In genomic region chr2:180025135-180025860, GRCm38 (mm10) we compare ENCODE assay signal across 8 mouse cellular contexts. TPM values are rescaled to one million over a fixed set of nuclear protein-coding genes. Genes with fewer than 3 reads are reported as not detected.
A peak's percentile ranks its signal among the peaks of the same experiment; 100 is the strongest.
DNase-seq lines count a peak whose midpoint lies in the region; ATAC-seq and TF ChIP-seq lines count a peak whose summit lies in the region.

No protein-coding gene starts in this region.

- no peak for TF ChIP-seq CTCF in left cerebral cortex, adult 2 months (IDR thresholded peaks at IDR 0.05)

- H3K36me3 ChIP-seq in embryonic facial prominence, embryonic 15.5 days = peaks cover 24% of the 10 kb centered on the region
- peaks cover 30% of the 10 kb centered on the region for H3K36me3 ChIP-seq in hindbrain, embryonic 13.5 days
- peaks cover 10% of the 10 kb centered on the region for H3K36me3 ChIP-seq in liver, embryonic 11.5 days (ENCODE audit: control insufficient read depth, insufficient read depth, low read length)

- peaks cover 33% of the 10 kb centered on the region for H3K4me1 ChIP-seq in embryonic facial prominence, embryonic 15.5 days
- H3K4me1 ChIP-seq in hindbrain, embryonic 13.5 days (replicated peaks) = peaks cover 50% of the 10 kb centered on the region
- H3K4me1 ChIP-seq in liver, embryonic 11.5 days (replicated peaks; ENCODE audit: control insufficient read depth, insufficient read depth, low read length) = peaks cover 23% of the 10 kb centered on the region

- H3K27ac ChIP-seq in left cerebral cortex, adult 2 months = peak overlapping the region; percentile 92
- H3K27ac ChIP-seq in embryonic facial prominence, embryonic 15.5 days (replicated peaks) = peak overlapping the region; percentile 91
- H3K27ac ChIP-seq in hindbrain, embryonic 13.5 days = peak overlapping the region; percentile 98
- peak overlapping the region; percentile 93 for H3K27ac ChIP-seq in liver, embryonic 11.5 days (ENCODE audit: low read depth, low read length)

- H3K27me3 ChIP-seq in embryonic facial prominence, embryonic 15.5 days = peaks cover 15% of the 10 kb centered on the region
- peaks cover 31% of the 10 kb centered on the region for H3K27me3 ChIP-seq in hindbrain, embryonic 13.5 days
- peaks cover 14% of the 10 kb centered on the region; the same call in 1 of the 2 replicates for H3K27me3 ChIP-seq in liver, embryonic 11.5 days (replicated peaks; ENCODE audit: control insufficient read depth, insufficient read depth, low read length)

- H3K4me3 ChIP-seq in left cerebral cortex, adult 2 months = peak overlapping the region; percentile 88
- H3K4me3 ChIP-seq in embryonic facial prominence, embryonic 15.5 days (replicated peaks) = peak overlapping the region; percentile 95
- peak overlapping the region; percentile 99 for H3K4me3 ChIP-seq in hindbrain, embryonic 13.5 days
- H3K4me3 ChIP-seq in liver, embryonic 11.5 days (ENCODE audit: low read depth, low read length) = peak overlapping the region; percentile 86

- ATAC-seq in embryonic facial prominence, embryonic 15.5 days (ENCODE audit: insufficient number of reproducible peaks, low FRiP score, low TSS enrichment, low read depth) = peak; percentile 0; the same call in 1 of the 2 replicates
- ATAC-seq in hindbrain, embryonic 13.5 days (ENCODE audit: low FRiP score) = no peak; the same call in 1 of the 2 replicates
- peak; percentile 55 for ATAC-seq in liver, embryonic 11.5 days (replicated peaks; ENCODE audit: low FRiP score)

- peak; percentile 54 to 61 for DNase-seq in left cerebral cortex, adult 2 months (ENCODE audit: extremely low spot score in 1 of 2, low spot score in 2 of 2)
- DNase-seq in left cerebral cortex, adult 11 months (ENCODE audit: low spot score) = no peak
- peak; percentile 73 for DNase-seq in adrenal gland, adult 2 months
- DNase-seq in liver, embryonic 11.5 days (ENCODE audit: low spot score) = peak; percentile 67
- DNase-seq in naive thymus-derived CD4-positive, alpha-beta T cell, adult 2 months (ENCODE audit: low read depth) = peak; percentile 53
- peak; percentile 71 to 80 for DNase-seq in thymus, postnatal 36 days

- under 1% methylated on average over 83 of the region's 84 CpGs for WGBS in embryonic facial prominence, embryonic 15.5 days
- under 1% methylated on average over 63 of the region's 84 CpGs for WGBS in hindbrain, embryonic 13.5 days
- under 1% methylated on average over 82 of the region's 84 CpGs for WGBS in liver, embryonic 11.5 days

- H3K9ac ChIP-seq in embryonic facial prominence, embryonic 15.5 days = peak overlapping the region; percentile 89
- peak overlapping the region; percentile 99 for H3K9ac ChIP-seq in hindbrain, embryonic 13.5 days
- H3K9ac ChIP-seq in liver, embryonic 11.5 days (ENCODE audit: low read depth, low read length) = peak overlapping the region; percentile 92

- no peaks in the 10 kb centered on the region for H3K9me3 ChIP-seq in embryonic facial prominence, embryonic 15.5 days (replicated peaks)
- no peaks in the 10 kb centered on the region for H3K9me3 ChIP-seq in hindbrain, embryonic 13.5 days
- H3K9me3 ChIP-seq in liver, embryonic 11.5 days (ENCODE audit: control insufficient read depth, low read length) = no peaks in the 10 kb centered on the region

- H3K4me2 ChIP-seq in embryonic facial prominence, embryonic 15.5 days (replicated peaks) = peak overlapping the region; percentile 76
- H3K4me2 ChIP-seq in hindbrain, embryonic 13.5 days = peak overlapping the region; percentile 80
- H3K4me2 ChIP-seq in liver, embryonic 11.5 days = peak overlapping the region; percentile 98

- intact Hi-C loops in left cerebral cortex, adult 2 months (cut with DNase I) = loop anchor here (5.0 kb wide), 1 partner anchor 108 kb away; no protein-coding TSS in a partner anchor

RNA-seq across cellular contexts. Expression of gene Lsm14b, which starts 0.5 kb away (rescaled TPM):
- 100 to 1,000 TPM; 101 to 105 TPM for total RNA-seq in left cerebral cortex, adult 2 months (2021)
- 10 to 100 TPM; 38.6 to 47.0 TPM for total RNA-seq in adrenal gland, adult 2 months (2021)
- 26.2 and 27.3 TPM in 2 replicates for polyA plus RNA-seq in adrenal gland, adult 2 months (2012; rRNA removed)
- polyA plus RNA-seq in embryonic facial prominence, embryonic 15.5 days (2015; fragmentation: Nextera tagmentation; extraction: Ambion mirVana) = 8.9 and 9.1 TPM in 2 replicates
- 22.5 and 23.4 TPM in 2 replicates for polyA plus RNA-seq in hindbrain, embryonic 13.5 days (2015; fragmentation: Nextera tagmentation; extraction: Ambion mirVana)
- polyA plus RNA-seq in liver, embryonic 11.5 days (2014; fragmentation: Nextera tagmentation; extraction: Ambion mirVana) = 2.7 and 3.0 TPM in 2 replicates

RNA-seq across cellular contexts. Expression of gene Psma7, which starts 16.9 kb away (rescaled TPM):
- 100 to 1,000 TPM; 162 TPM for total RNA-seq in left cerebral cortex, adult 2 months (2021)
- total RNA-seq in adrenal gland, adult 2 months (2021) = 100 to 1,000 TPM; 212 to 248 TPM
- polyA plus RNA-seq in adrenal gland, adult 2 months (2012; rRNA removed) = 91.7 and 121 TPM in 2 replicates
- polyA plus RNA-seq in embryonic facial prominence, embryonic 15.5 days (2015; fragmentation: Nextera tagmentation; extraction: Ambion mirVana) = 472 and 518 TPM in 2 replicates
- polyA plus RNA-seq in hindbrain, embryonic 13.5 days (2015; fragmentation: Nextera tagmentation; extraction: Ambion mirVana) = 665 and 670 TPM in 2 replicates
- polyA plus RNA-seq in liver, embryonic 11.5 days (2014; fragmentation: Nextera tagmentation; extraction: Ambion mirVana) = 710 and 721 TPM in 2 replicates

RNA-seq across cellular contexts. Expression of gene Ss18l1, which starts 17.0 kb away (rescaled TPM):
- 10 to 100 TPM; 38.8 to 40.5 TPM for total RNA-seq in left cerebral cortex, adult 2 months (2021)
- 10 to 100 TPM in 1 of 2 experiments, 1 to 10 TPM in 1; 6.7 to 11.8 TPM for total RNA-seq in adrenal gland, adult 2 months (2021)
- polyA plus RNA-seq in adrenal gland, adult 2 months (2012; rRNA removed) = 14.2 and 18.1 TPM in 2 replicates
- 5.2 and 6.1 TPM in 2 replicates for polyA plus RNA-seq in embryonic facial prominence, embryonic 15.5 days (2015; fragmentation: Nextera tagmentation; extraction: Ambion mirVana)
- 52.7 TPM in 2 replicates for polyA plus RNA-seq in hindbrain, embryonic 13.5 days (2015; fragmentation: Nextera tagmentation; extraction: Ambion mirVana)
- 2.6 and 2.7 TPM in 2 replicates for polyA plus RNA-seq in liver, embryonic 11.5 days (2014; fragmentation: Nextera tagmentation; extraction: Ambion mirVana)

RNA-seq across cellular contexts. Expression of gene Mtg2, which starts 45.1 kb away (rescaled TPM):
- 10 to 100 TPM; 15.6 to 18.4 TPM for total RNA-seq in left cerebral cortex, adult 2 months (2021)
- total RNA-seq in adrenal gland, adult 2 months (2021) = 10 to 100 TPM; 13.5 to 22.2 TPM
- 12.4 and 13.1 TPM in 2 replicates for polyA plus RNA-seq in adrenal gland, adult 2 months (2012; rRNA removed)
- polyA plus RNA-seq in embryonic facial prominence, embryonic 15.5 days (2015; fragmentation: Nextera tagmentation; extraction: Ambion mirVana) = 24.3 and 25.6 TPM in 2 replicates
- polyA plus RNA-seq in hindbrain, embryonic 13.5 days (2015; fragmentation: Nextera tagmentation; extraction: Ambion mirVana) = 31.9 and 35.0 TPM in 2 replicates
- polyA plus RNA-seq in liver, embryonic 11.5 days (2014; fragmentation: Nextera tagmentation; extraction: Ambion mirVana) = 23.1 and 28.2 TPM in 2 replicates

RNA-seq across cellular contexts. Expression of gene Taf4, which starts 48.9 kb away (rescaled TPM):
- 10 to 100 TPM; 18.5 to 22.1 TPM for total RNA-seq in left cerebral cortex, adult 2 months (2021)
- 10 to 100 TPM; 19.3 to 22.5 TPM for total RNA-seq in adrenal gland, adult 2 months (2021)
- polyA plus RNA-seq in adrenal gland, adult 2 months (2012; rRNA removed) = 10.3 and 11.5 TPM in 2 replicates
- 2.9 and 3.6 TPM in 2 replicates for polyA plus RNA-seq in embryonic facial prominence, embryonic 15.5 days (2015; fragmentation: Nextera tagmentation; extraction: Ambion mirVana)
- polyA plus RNA-seq in hindbrain, embryonic 13.5 days (2015; fragmentation: Nextera tagmentation; extraction: Ambion mirVana) = 3.9 and 4.5 TPM in 2 replicates
- polyA plus RNA-seq in liver, embryonic 11.5 days (2014; fragmentation: Nextera tagmentation; extraction: Ambion mirVana) = 4.2 and 4.9 TPM in 2 replicates
